Mouse (Mus musculus): ENCODE measurements around the gene Zbtb20. TPM values are rescaled to one million over a fixed set of nuclear protein-coding genes. Genes with fewer than 3 reads are reported as not detected.

The Zbtb20 gene
- total RNA-seq, 2 experiments from 2014 or later, result 99.2 to 123 TPM

- no peak for DNase-seq
Observed at GRCm38 (mm10) chr16:43653288-43653687, 777.6 kb downstream of the Zbtb20 start.

GRCm38 (mm10) chr16:43654269-43654668, 778.6 kb downstream of the Zbtb20 start:
- DNase-seq, result no peak

GRCm38 (mm10) chr16:43655183-43655787, 779.6 kb downstream of the Zbtb20 start:
- no peak for DNase-seq

- DNase-seq, result no peak
Observed at GRCm38 (mm10) chr16:43661576-43661975, 785.9 kb downstream of the Zbtb20 start.

- no peak for DNase-seq
Observed at GRCm38 (mm10) chr16:43662124-43663004, 786.7 kb downstream of the Zbtb20 start.

GRCm38 (mm10) chr16:43663978-43664579, 788.4 kb downstream of the Zbtb20 start, which contains the start of gene Tigit:
Tigit (minus strand) TSS chr16:43664146.
- DNase-seq, result no peak

- no peak for DNase-seq
Observed at GRCm38 (mm10) chr16:43664861-43665260, 789.2 kb downstream of the Zbtb20 start.

- no peak for DNase-seq
Observed at GRCm38 (mm10) chr16:43668294-43668693, 792.6 kb downstream of the Zbtb20 start.

- DNase-seq, result no peak
Observed at GRCm38 (mm10) chr16:43671972-43672371, 796.3 kb downstream of the Zbtb20 start.

GRCm38 (mm10) chr16:43672697-43673096, 797.0 kb downstream of the Zbtb20 start:
- DNase-seq, result no peak

- no peak for DNase-seq
Observed at GRCm38 (mm10) chr16:43674400-43674799, 798.7 kb downstream of the Zbtb20 start.

- DNase-seq, result no peak
Observed at GRCm38 (mm10) chr16:43687968-43688367, 812.3 kb downstream of the Zbtb20 start.

GRCm38 (mm10) chr16:43690211-43690690, 814.6 kb downstream of the Zbtb20 start:
- no peak for DNase-seq

GRCm38 (mm10) chr16:43690912-43691311, 815.2 kb downstream of the Zbtb20 start:
- no peak for DNase-seq

GRCm38 (mm10) chr16:43691741-43692140, 816.1 kb downstream of the Zbtb20 start:
- DNase-seq, result no peak

Small RNA genes lying within 50 kb of the gene (microRNA-seq; reads per million reads assigned to microRNA genes)
- not detected for gene Mir568

Data from adrenal gland, postnatal 10 days (tissue).